Mouse (Mus musculus) mammary gland, adult 2 months (tissue): ENCODE data around the gene Lrrn2. TPM values are rescaled to one million over a fixed set of nuclear protein-coding genes. Genes with fewer than 3 reads are reported as not detected.

Experiments
- polyA plus RNA-seq: library from polyadenylated mRNA; depleted of rRNA; stranded (reverse); fragments of >200 nt; gene quantifications from 2 replicates; pipeline ENCODE4 v1.2.3, GENCODE M21; 2012; ENCODE audit warnings: low replicate concordance; rRNA removed

Lrrn2 gene
- polyA plus RNA-seq, result 7.6 and 12.4 TPM in 2 replicates

DNA sequence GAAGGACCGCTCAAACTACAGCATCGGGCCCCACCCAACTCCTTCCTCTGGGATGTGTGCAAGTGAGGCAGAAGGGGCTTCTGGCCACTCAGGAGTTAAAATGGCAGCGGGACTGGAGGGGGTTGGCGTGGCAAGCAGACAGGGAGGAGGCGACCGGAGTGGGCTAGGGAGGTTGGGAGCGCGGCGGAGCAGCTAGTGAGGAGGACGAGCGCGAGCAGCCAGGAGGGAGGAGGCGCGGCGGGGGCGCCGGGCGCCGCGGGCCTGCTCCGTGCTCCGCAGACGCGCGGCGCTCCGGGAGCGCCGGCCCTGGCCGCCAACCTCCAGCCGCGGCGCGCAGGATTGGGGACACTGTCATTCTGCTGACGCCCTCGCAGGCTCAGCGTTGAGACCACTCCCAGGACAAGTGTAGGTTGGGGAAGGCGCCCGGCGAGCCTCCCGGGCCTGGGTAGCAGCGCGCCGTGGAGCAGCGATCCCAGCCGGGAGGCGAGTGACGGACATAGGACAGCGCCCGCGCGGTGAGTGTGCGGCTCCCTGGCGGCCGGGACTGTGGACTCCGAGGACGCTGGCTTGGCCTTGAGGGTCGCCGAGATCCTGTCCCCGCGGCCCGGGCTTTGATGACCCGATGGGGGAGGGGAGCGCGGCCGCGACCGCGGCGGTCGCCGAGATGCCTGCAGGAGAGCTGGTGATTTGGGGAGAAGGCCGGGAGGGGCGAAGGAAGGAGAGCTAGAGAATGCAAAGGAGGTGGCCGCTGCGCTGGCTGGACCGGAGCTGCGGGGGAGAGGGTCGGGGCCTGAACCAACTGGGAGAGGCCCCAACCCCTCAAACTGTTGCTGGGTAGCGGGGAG lies at the start of gene Lrrn2:
Lrrn2 (plus strand) TSS at position 113 of the 845 bp plus-strand sequence.

Other genes starting within 250 kb of the Lrrn2 start
- 1.4 and 1.8 TPM in 2 replicates for gene Nfasc, start 138.5 kb upstream of the Lrrn2 start, polyA plus RNA-seq
- gene Mdm4, start 150.3 kb downstream of the Lrrn2 start, polyA plus RNA-seq, result 35.8 and 73.9 TPM in 2 replicates
- 13.3 and 15.9 TPM in 2 replicates for gene Pik3c2b, start 165.4 kb downstream of the Lrrn2 start, polyA plus RNA-seq